Mouse (Mus musculus) left cerebral cortex, postnatal 4 days (tissue): ENCODE results near the gene 2310057J18Rik. TPM values are rescaled to one million over a fixed set of nuclear protein-coding genes. Genes with fewer than 3 reads are reported as not detected.
"Not testable (repeated sequence)": the region's sequence is repeated elsewhere in the genome, so short reads cannot be mapped to it uniquely, and the experiment has no call there.

Source experiments
- DNase-seq: peaks from one replicate; pipeline ENCODE4 v3.0.0-alpha.2; 2022
- intact Hi-C: fragments of 180-260 bp; cut with DNase I; formaldehyde crosslinking; loops from one replicate; pipeline ENCODE4 v1.15.1; 2025
- total RNA-seq, 2 experiments: library from RNA; stranded (reverse); gene quantifications; 2 replicates each; pipeline ENCODE4 v1.2.3; 2021

The 2310057J18Rik gene
- not detected for total RNA-seq

GRCm38 (mm10) chr10:28986203-28986602 is at the start of gene 2310057J18Rik:
2310057J18Rik (minus strand) TSS chr10:28986303.
- no peak for DNase-seq
- intact Hi-C loops: no loop called here

DNA sequence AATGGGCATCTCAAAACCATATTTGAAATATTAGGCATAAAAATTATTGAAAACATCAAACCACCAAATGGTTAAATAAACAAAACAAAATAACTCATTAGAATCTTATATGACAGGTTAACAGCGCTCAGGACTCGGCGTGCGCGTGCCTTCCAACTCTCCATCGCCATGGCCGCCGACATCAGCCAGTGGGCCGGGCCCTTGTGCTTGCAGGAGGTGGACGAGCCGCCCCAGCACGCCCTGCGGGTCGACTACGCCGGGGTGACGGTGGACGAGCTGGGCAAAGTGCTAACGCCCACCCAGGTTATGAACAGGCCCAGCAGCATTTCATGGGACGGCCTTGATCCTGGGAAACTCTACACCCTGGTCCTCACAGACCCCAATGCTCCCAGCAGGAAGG is 43.9 kb upstream of the 2310057J18Rik start:
- DNase-seq, intact Hi-C loops: not testable (repeated sequence)

GRCm38 (mm10) chr10:29019496-29020270 is 33.6 kb upstream of the 2310057J18Rik start:
- intact Hi-C loops: no loop called here
- DNase-seq: no peak

DNA sequence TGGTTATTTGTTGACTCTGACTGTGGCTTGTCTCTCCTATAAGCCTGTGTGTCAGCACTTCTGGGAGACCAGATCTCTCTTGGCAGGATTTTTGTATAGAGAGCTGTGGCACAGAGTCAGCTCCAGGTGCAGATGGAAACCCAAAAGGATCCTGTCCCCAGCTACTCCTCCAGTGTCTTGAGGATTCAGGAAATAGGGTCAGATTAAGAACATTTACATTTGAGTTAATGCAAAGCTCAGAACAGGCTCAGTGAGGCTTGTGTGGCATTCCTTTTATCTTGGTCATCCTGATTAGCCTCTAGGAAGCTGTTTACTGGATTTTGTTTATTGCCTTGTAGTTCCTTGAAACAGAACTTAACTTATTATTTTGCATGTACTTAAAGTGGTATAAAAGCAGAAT is 11.7 kb upstream of the 2310057J18Rik start:
- DNase-seq: no peak
- intact Hi-C loops: no loop called here

GRCm38 (mm10) chr10:28988990-28989389 is 2.9 kb upstream of the 2310057J18Rik start:
- DNase-seq: no peak
- intact Hi-C loops: no loop called here

GRCm38 (mm10) chr10:28968189-28968588 is 17.9 kb downstream of the 2310057J18Rik start:
- no peak for DNase-seq
- intact Hi-C loops: no loop called here

GRCm38 (mm10) chr10:28955138-28955537 is 31.0 kb downstream of the 2310057J18Rik start:
- DNase-seq: peak; percentile 67
- intact Hi-C loops: no loop called here

- intact Hi-C loops: no loop called here
- DNase-seq: no peak
These were observed 31.6 kb downstream of the 2310057J18Rik start for GRCm38 (mm10) chr10:28954515-28954914.

Other genes starting within 250 kb of the 2310057J18Rik start
- 100 to 1,000 TPM; 257 to 276 TPM for gene Soga3, start 157.5 kb upstream of the 2310057J18Rik start, total RNA-seq
- gene Gm49353, start 212.7 kb upstream of the 2310057J18Rik start, total RNA-seq: 10 to 100 TPM; 42.4 to 54.0 TPM
- 100 to 1,000 TPM; 145 to 151 TPM for gene 9330159F19Rik, start 225.3 kb upstream of the 2310057J18Rik start, total RNA-seq